8 mouse cellular contexts compared by ENCODE assay signal in the genomic region with DNA sequence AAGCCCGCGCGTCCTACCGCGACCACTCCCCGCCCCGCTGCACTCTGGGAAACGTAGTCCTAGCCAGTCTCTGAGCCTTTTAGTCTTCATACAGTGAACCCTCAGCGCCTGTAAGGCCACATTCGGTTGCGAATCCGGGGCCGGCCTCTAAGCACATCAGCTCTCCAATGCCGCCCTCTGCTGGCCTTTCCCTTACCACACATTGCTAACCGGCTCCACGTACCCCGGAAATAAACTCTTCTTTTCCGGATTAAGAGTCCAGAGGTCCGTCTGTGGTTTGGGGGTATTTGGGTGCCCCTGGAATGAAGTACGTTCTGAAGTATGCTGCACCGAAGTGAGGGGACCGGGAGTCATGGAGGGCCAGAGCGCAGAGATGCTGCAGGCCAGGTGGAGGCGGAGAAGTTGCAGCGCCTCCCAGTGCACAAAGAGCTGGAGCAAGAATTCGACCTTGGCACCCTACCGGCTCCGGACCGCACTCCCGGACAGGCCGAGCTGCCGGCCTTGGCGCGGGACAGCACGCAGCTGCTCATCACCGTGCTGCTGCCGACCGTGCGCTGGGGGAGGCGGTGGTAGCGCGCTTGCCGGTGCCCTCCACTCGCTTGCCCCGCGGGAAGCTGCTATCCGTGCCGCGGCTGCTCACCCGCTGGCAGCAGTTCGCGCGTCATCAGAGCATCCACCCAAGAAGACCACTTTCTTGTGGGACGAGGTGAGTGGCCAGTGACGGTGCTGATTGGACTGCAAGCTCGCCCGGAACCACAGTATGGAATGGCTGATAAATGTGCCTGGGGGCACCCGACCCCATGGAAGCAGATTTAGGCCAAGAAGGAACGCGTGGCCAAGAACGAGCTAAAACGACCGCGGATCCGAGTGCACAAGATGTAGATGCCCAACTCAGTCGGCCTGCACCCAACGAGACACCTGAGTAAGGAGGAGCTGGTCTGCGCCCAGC.
A peak's percentile ranks its signal among the peaks of the same experiment; 100 is the strongest.
DNase-seq lines count a peak whose midpoint lies in the region; ATAC-seq lines count a peak whose summit lies in the region.

No protein-coding gene starts in this region.

- H3K4me2 ChIP-seq in hindbrain, embryonic 12.5 days (replicated peaks) = peak overlapping the region; percentile 94

- peak overlapping the region; percentile 76 for H3K27ac ChIP-seq in hindbrain, embryonic 12.5 days

- WGBS in hindbrain, embryonic 12.5 days = under 1% methylated on average over 68 of the region's 68 CpGs

- peak overlapping the region; percentile 89 for H3K4me3 ChIP-seq in hindbrain, embryonic 12.5 days

- H3K4me1 ChIP-seq in hindbrain, embryonic 12.5 days = peaks cover 18% of the 10 kb centered on the region

- DNase-seq in NIH3T3 (ENCODE audit: low read depth) = peak; percentile 98
- peak; percentile 98 for DNase-seq in cerebellum, postnatal 10 days
- peak; percentile 92 to 96 for DNase-seq in frontal cortex, postnatal 10 days (ENCODE audit: low spot score in 2 of 2)
- peak; percentile 96 to 98 for DNase-seq in layer of hippocampus, postnatal 14 days (ENCODE audit: low spot score in 2 of 2)
- peak; percentile 97 for DNase-seq in lung, postnatal 14 days
- DNase-seq in retina, adult 2 months (ENCODE audit: low read depth, low spot score) = peak; percentile 81
- DNase-seq in thymus, postnatal 36 days = peak; percentile 94

- no peaks in the 10 kb centered on the region for H3K9me3 ChIP-seq in hindbrain, embryonic 12.5 days (replicated peaks)

- H3K9ac ChIP-seq in hindbrain, embryonic 12.5 days = peak overlapping the region; percentile 86

- ATAC-seq in hindbrain, embryonic 12.5 days (ENCODE audit: low FRiP score) = peak; percentile 99

- no peaks in the 10 kb centered on the region for H3K27me3 ChIP-seq in hindbrain, embryonic 12.5 days

- H3K36me3 ChIP-seq in hindbrain, embryonic 12.5 days = peaks cover 10% of the 10 kb centered on the region; the same call in 1 of the 2 replicates

Comparison
In these comparisons a context has a peak if more than half of its experiments do, and no peak if none do; other contexts are left out.
1. Peak in every context shown above with its lines: DNase-seq, ATAC-seq, H3K4me3 ChIP-seq and H3K27ac ChIP-seq.